Mouse (Mus musculus) testis, adult 2 months (tissue): ENCODE measurements around the gene Llgl2. TPM values are rescaled to one million over a fixed set of nuclear protein-coding genes. Genes with fewer than 3 reads are reported as not detected.

Experiments used
- H3K27ac ChIP-seq: fragments of 200-500 bp; 2 replicates; pipeline ENCODE4 v1.5.1; 2012; ENCODE audit warnings: low read depth, low read length; ENCODE audit not compliant: control insufficient read depth, insufficient read depth
- H3K27me3 ChIP-seq: fragments of 200-500 bp; 2 replicates; pipeline ENCODE4 v1.6.1; 2012; ENCODE audit warnings: mild to moderate bottlenecking, low read length, moderate library complexity; ENCODE audit not compliant: control insufficient read depth, insufficient read depth
- H3K36me3 ChIP-seq: fragments of 200-500 bp; 2 replicates; pipeline ENCODE4 v1.6.1; 2012; ENCODE audit warnings: mild to moderate bottlenecking, low read length; ENCODE audit not compliant: control insufficient read depth, insufficient read depth
- H3K4me1 ChIP-seq: fragments of 200-500 bp; 2 replicates; pipeline ENCODE4 v1.6.1; 2012; ENCODE audit warnings: low read length; ENCODE audit not compliant: control insufficient read depth, insufficient read depth
- H3K4me3 ChIP-seq: fragments of 200-500 bp; 2 replicates; pipeline ENCODE4 v1.5.1; 2012; ENCODE audit warnings: low read depth, mild to moderate bottlenecking, low read length, moderate library complexity, mixed read lengths; ENCODE audit not compliant: control insufficient read depth
- CTCF ChIP-seq: fragments of 200-500 bp; IDR thresholded peaks from 2 replicates; pipeline ENCODE4 v1.5.1; 2012; ENCODE audit warnings: low read depth, mild to moderate bottlenecking, inconsistent platforms, low read length, moderate library complexity; ENCODE audit not compliant: control insufficient read depth, insufficient read depth, insufficient replicate concordance
- POLR2A ChIP-seq: fragments of 200-500 bp; IDR thresholded peaks from 2 replicates; pipeline ENCODE4 v1.6.1; 2012; ENCODE audit warnings: low read depth, mild to moderate bottlenecking, inconsistent platforms, low read length, moderate library complexity; ENCODE audit not compliant: control insufficient read depth
- polyA plus RNA-seq: library from polyadenylated mRNA; depleted of rRNA; stranded (reverse); fragments of >200 nt; gene quantifications from 2 replicates; pipeline ENCODE4 v1.2.3, GENCODE M21; 2012

Llgl2 gene
- polyA plus RNA-seq, 1 experiment: 3.1 TPM

GRCm38 (mm10) chr11:115829036-115829435 is 5.2 kb downstream of the Llgl2 start:
- Histone ChIP-seq H3K36me3 (no peaks in the 10 kb centered on the region), H3K4me1 (peaks cover 5% of the 10 kb centered on the region; the same call in 1 of the 2 replicates), H3K27me3 (no peaks in the 10 kb centered on the region), H3K27ac (no peak overlapping the region), H3K4me3 (no peak overlapping the region)
- no peak for TF ChIP-seq POLR2A
- TF ChIP-seq CTCF: no peak

GRCm38 (mm10) chr11:115830550-115831325 is 6.9 kb downstream of the Llgl2 start:
- no peaks in the 10 kb centered on the region for H3K36me3 ChIP-seq
- peaks cover 2% of the 10 kb centered on the region; the same call in 1 of the 2 replicates for H3K4me1 ChIP-seq
- no peak overlapping the region for H3K4me3 ChIP-seq
- H3K27ac ChIP-seq: no peak overlapping the region
- no peaks in the 10 kb centered on the region for H3K27me3 ChIP-seq
- TF ChIP-seq POLR2A: no peak
- TF ChIP-seq CTCF: no peak

- no peak for TF ChIP-seq POLR2A
- TF ChIP-seq CTCF: no peak
- H3K36me3 ChIP-seq: no peaks in the 10 kb centered on the region
- H3K4me1 ChIP-seq: peaks cover 2% of the 10 kb centered on the region; the same call in 1 of the 2 replicates
- H3K27me3 ChIP-seq: no peaks in the 10 kb centered on the region
- no peak overlapping the region for H3K4me3 ChIP-seq
- no peak overlapping the region for H3K27ac ChIP-seq
These were observed 7.7 kb downstream of the Llgl2 start for GRCm38 (mm10) chr11:115831518-115831917.

- Histone ChIP-seq H3K36me3 (no peaks in the 10 kb centered on the region), H3K4me1 (peaks cover 2% of the 10 kb centered on the region; the same call in 1 of the 2 replicates), H3K4me3 (no peak overlapping the region), H3K27ac (no peak overlapping the region), H3K27me3 (no peaks in the 10 kb centered on the region)
- no peak for TF ChIP-seq POLR2A
- TF ChIP-seq CTCF: no peak
These were observed 8.2 kb downstream of the Llgl2 start for GRCm38 (mm10) chr11:115832064-115832463.

GRCm38 (mm10) chr11:115832523-115832922 is 8.7 kb downstream of the Llgl2 start:
- Histone ChIP-seq H3K36me3 (no peaks in the 10 kb centered on the region), H3K27ac (no peak overlapping the region), H3K4me1 (peaks cover 2% of the 10 kb centered on the region; the same call in 1 of the 2 replicates), H3K27me3 (no peaks in the 10 kb centered on the region), H3K4me3 (no peak overlapping the region)
- TF ChIP-seq CTCF: no peak

- H3K27me3 ChIP-seq: no peaks in the 10 kb centered on the region
- H3K4me1 ChIP-seq: peaks cover 2% of the 10 kb centered on the region; the same call in 1 of the 2 replicates
- H3K4me3 ChIP-seq: no peak overlapping the region
- TF ChIP-seq POLR2A: no peak
- TF ChIP-seq CTCF: no peak
- no peaks in the 10 kb centered on the region for H3K36me3 ChIP-seq
- H3K27ac ChIP-seq: no peak overlapping the region
These were observed 9.2 kb downstream of the Llgl2 start for GRCm38 (mm10) chr11:115833021-115833513.

GRCm38 (mm10) chr11:115834033-115834432 is 10.2 kb downstream of the Llgl2 start:
- peaks cover 2% of the 10 kb centered on the region; the same call in 1 of the 2 replicates for H3K4me1 ChIP-seq
- no peak for TF ChIP-seq POLR2A
- no peak for TF ChIP-seq CTCF
- H3K4me3 ChIP-seq: no peak overlapping the region
- no peaks in the 10 kb centered on the region for H3K27me3 ChIP-seq
- H3K27ac ChIP-seq: no peak overlapping the region
- H3K36me3 ChIP-seq: no peaks in the 10 kb centered on the region

- Histone ChIP-seq H3K27me3 (no peaks in the 10 kb centered on the region), H3K36me3 (no peaks in the 10 kb centered on the region), H3K4me1 (peaks cover 6% of the 10 kb centered on the region), H3K27ac (no peak overlapping the region), H3K4me3 (no peak overlapping the region)
- TF ChIP-seq CTCF (no peak), POLR2A (no peak)
These were observed 13.0 kb downstream of the Llgl2 start for GRCm38 (mm10) chr11:115836656-115837395.
